Mouse (Mus musculus) heart, embryonic 12.5 days (tissue): ENCODE measurements around the gene Ascl4. TPM values are rescaled to one million over a fixed set of nuclear protein-coding genes. Genes with fewer than 3 reads are reported as not detected.

Experiments
- ATAC-seq: fragments of 200-750 bp; cut with Nextera tagmentation; 2 replicates; pipeline ENCODE4 v1.8.0; 2017; ENCODE audit warnings: moderate TSS enrichment, moderate library complexity; ENCODE audit not compliant: insufficient number of reproducible peaks, low FRiP score
- H3K27ac ChIP-seq: fragments of 300-500 bp; sonication (generic); 2 replicates; pipeline ENCODE4 v1.5.1; 2016; ENCODE audit warnings: mild to moderate bottlenecking, moderate library complexity; ENCODE audit not compliant: poor library complexity, severe bottlenecking
- H3K27me3 ChIP-seq: fragments of 300-500 bp; sonication (generic); replicated peaks from 2 replicates; pipeline ENCODE4 v1.6.1; 2016; ENCODE audit warnings: mild to moderate bottlenecking, moderate library complexity
- H3K36me3 ChIP-seq: fragments of 300-500 bp; sonication (generic); 2 replicates; pipeline ENCODE4 v1.6.1; 2016; ENCODE audit warnings: mild to moderate bottlenecking, moderate library complexity
- H3K4me1 ChIP-seq: fragments of 300-500 bp; sonication (generic); replicated peaks from 2 replicates; pipeline ENCODE4 v1.6.1; 2016; ENCODE audit warnings: mild to moderate bottlenecking
- H3K4me2 ChIP-seq: fragments of 300-500 bp; sonication (generic); 2 replicates; pipeline ENCODE4 v1.6.1; 2016; ENCODE audit warnings: mild to moderate bottlenecking, moderate library complexity
- H3K4me3 ChIP-seq: fragments of 300-500 bp; sonication (generic); 2 replicates; pipeline ENCODE4 v1.5.1; 2016; ENCODE audit warnings: mild to moderate bottlenecking
- H3K9ac ChIP-seq: fragments of 300-500 bp; sonication (generic); 2 replicates; pipeline ENCODE4 v1.6.1; 2016; ENCODE audit warnings: mild to moderate bottlenecking, moderate library complexity
- H3K9me3 ChIP-seq: fragments of 300-500 bp; sonication (generic); replicated peaks from 2 replicates; pipeline ENCODE4 v1.6.1; 2016; ENCODE audit warnings: mild to moderate bottlenecking, moderate library complexity
- WGBS: fragments of 180-500 bp; shearing (Covaris S2); methylation state at CpG from one replicate; pipeline ENCODE4 v1.1.7; 2016; 5-methylcytosine and 5-hydroxymethylcytosine counted together
- polyA plus RNA-seq: library from polyadenylated mRNA; unstranded; fragments of >200 nt; fragmentation: Nextera tagmentation; extraction: Ambion mirVana; gene quantifications from 2 replicates; pipeline ENCODE4 v1.2.1, GENCODE M21; 2016

The Ascl4 gene
- polyA plus RNA-seq, 1 experiment from 2014 or later = not detected

DNA sequence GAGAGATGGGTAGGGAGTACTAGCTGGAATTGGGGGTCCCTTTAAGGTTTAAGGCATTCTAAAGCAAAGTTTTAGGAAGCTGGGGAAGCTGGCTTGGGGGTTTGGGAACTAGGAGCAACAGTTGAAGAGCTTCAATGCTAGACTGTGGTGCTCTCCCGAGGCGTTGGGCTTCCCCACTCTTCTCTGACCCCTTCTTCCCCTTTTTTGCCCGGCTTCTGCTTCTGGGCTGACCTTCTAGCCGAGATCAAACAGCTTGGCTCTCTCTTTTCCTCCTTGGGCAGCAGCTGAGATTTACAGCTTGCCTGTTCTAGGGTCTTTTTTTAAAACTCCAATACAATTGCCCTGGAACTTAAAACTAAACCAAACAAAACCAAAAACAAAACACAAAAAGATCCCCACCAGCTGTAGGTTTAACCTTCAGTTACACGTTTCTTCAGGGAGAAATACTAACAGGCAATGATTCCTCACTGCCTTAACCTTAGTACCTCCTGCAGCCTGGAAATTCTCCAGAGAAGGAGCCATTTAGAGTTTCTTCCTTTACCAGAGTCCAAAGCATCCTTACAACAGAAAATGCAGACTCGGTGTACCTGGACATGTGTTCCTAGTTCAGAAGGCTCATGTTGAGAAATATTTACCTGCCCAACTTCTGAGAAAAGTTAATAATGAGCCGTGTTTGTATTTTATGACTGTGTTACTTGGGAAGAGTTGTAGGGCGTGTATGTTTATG lies 42.6 kb downstream of the Ascl4 start:
- Histone ChIP-seq H3K27me3 (0 out of 2 replicates have a peak, but pooled peaks cover 10% of the 10 kb centered on the region), H3K36me3 (no peaks in the 10 kb centered on the region), H3K9me3 (peaks cover 4% of the 10 kb centered on the region; the same call in 1 of the 2 replicates), H3K4me2 (no peak overlapping the region), H3K9ac (no peak overlapping the region), H3K27ac (no peak overlapping the region), H3K4me3 (no peak overlapping the region), H3K4me1 (no peaks in the 10 kb centered on the region)
- 54% methylated on average over 8 of the region's 8 CpGs for WGBS
- ATAC-seq = no peak

DNA sequence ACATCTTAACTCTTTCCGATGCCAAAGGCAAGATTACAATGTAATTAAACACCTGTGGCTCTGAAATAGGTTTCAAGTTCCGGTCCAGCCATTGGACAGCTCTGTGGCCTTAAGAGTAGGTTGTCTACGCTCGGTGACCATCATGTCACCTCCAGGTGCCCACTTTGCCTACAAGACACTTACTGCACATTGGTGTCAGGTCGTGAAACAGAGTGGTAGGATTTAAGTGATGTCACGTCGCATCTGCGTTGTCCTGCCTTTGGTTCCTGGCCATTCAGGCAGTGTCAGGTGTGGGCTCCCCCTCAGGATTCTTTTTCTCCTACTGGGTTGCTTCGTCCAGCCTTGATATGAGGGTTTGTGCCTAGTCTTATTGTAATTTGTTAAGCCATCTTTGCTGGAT lies 44.3 kb downstream of the Ascl4 start:
- Histone ChIP-seq H3K4me2 (no peak overlapping the region), H3K36me3 (no peaks in the 10 kb centered on the region), H3K4me1 (no peaks in the 10 kb centered on the region), H3K27ac (no peak overlapping the region), H3K4me3 (no peak overlapping the region), H3K9ac (no peak overlapping the region), H3K9me3 (peaks cover 4% of the 10 kb centered on the region; the same call in 1 of the 2 replicates), H3K27me3 (0 out of 2 replicates have a peak, but pooled peaks cover 6% of the 10 kb centered on the region)
- no peak for ATAC-seq
- WGBS = 73% methylated on average over 9 of the region's 9 CpGs

- H3K4me3 ChIP-seq = no peak overlapping the region
- ATAC-seq = no peak; the same call in 1 of the 2 replicates
- H3K4me2 ChIP-seq = no peak overlapping the region
- H3K4me1 ChIP-seq = no peaks in the 10 kb centered on the region
- peaks cover 4% of the 10 kb centered on the region; the same call in 1 of the 2 replicates for H3K9me3 ChIP-seq
- no peaks in the 10 kb centered on the region for H3K36me3 ChIP-seq
- 72% methylated on average over 4 of the region's 4 CpGs for WGBS
- H3K9ac ChIP-seq = no peak overlapping the region
- H3K27ac ChIP-seq = no peak overlapping the region
- H3K27me3 ChIP-seq = 0 out of 2 replicates have a peak, but pooled peaks cover 6% of the 10 kb centered on the region
These were observed 45.4 kb downstream of the Ascl4 start for GRCm38 (mm10) chr10:85972915-85973314.

- no peak overlapping the region for H3K9ac ChIP-seq
- H3K4me1 ChIP-seq = no peaks in the 10 kb centered on the region
- no peak overlapping the region for H3K4me2 ChIP-seq
- H3K4me3 ChIP-seq = no peak overlapping the region
- no peaks in the 10 kb centered on the region for H3K9me3 ChIP-seq
- no peaks in the 10 kb centered on the region for H3K27me3 ChIP-seq
- no peak overlapping the region for H3K27ac ChIP-seq
- no peaks in the 10 kb centered on the region for H3K36me3 ChIP-seq
- 67% methylated on average over 6 of the region's 6 CpGs for WGBS
- ATAC-seq = no peak
These were observed 62.1 kb downstream of the Ascl4 start for GRCm38 (mm10) chr10:85989412-85990115.

GRCm38 (mm10) chr10:85992412-85992811 lies 64.9 kb downstream of the Ascl4 start:
- WGBS = 81% methylated on average over 4 of the region's 4 CpGs
- Histone ChIP-seq H3K4me2 (no peak overlapping the region), H3K27ac (no peak overlapping the region), H3K9ac (no peak overlapping the region), H3K9me3 (no peaks in the 10 kb centered on the region), H3K4me3 (no peak overlapping the region), H3K4me1 (0 out of 2 replicates have a peak, but pooled peaks cover 4% of the 10 kb centered on the region), H3K36me3 (no peaks in the 10 kb centered on the region), H3K27me3 (no peaks in the 10 kb centered on the region)
- no peak for ATAC-seq

- H3K9me3 ChIP-seq = no peaks in the 10 kb centered on the region; the same call in 1 of the 2 replicates
- no peak for ATAC-seq
- no peak overlapping the region for H3K4me2 ChIP-seq
- H3K9ac ChIP-seq = no peak overlapping the region
- 85% methylated on average over 9 of the region's 9 CpGs for WGBS
- H3K27ac ChIP-seq = no peak overlapping the region
- no peaks in the 10 kb centered on the region for H3K36me3 ChIP-seq
- H3K4me3 ChIP-seq = no peak overlapping the region
- no peaks in the 10 kb centered on the region for H3K27me3 ChIP-seq
- H3K4me1 ChIP-seq = 0 out of 2 replicates have a peak, but pooled peaks cover 4% of the 10 kb centered on the region
These were observed 66.4 kb downstream of the Ascl4 start for GRCm38 (mm10) chr10:85993836-85994235.

GRCm38 (mm10) chr10:85994543-85995104 lies 67.1 kb downstream of the Ascl4 start:
- H3K4me2 ChIP-seq = no peak overlapping the region
- 67% methylated on average over 5 of the region's 5 CpGs for WGBS

More at GRCm38 (mm10) chr10:85994543-85995104, 67.1 kb downstream of the Ascl4 start:
- ATAC-seq = no peak
- Histone ChIP-seq H3K27ac (no peak overlapping the region), H3K9ac (no peak overlapping the region), H3K4me1 (0 out of 2 replicates have a peak, but pooled peaks cover 4% of the 10 kb centered on the region), H3K27me3 (no peaks in the 10 kb centered on the region), H3K36me3 (no peaks in the 10 kb centered on the region), H3K4me3 (no peak overlapping the region), H3K9me3 (no peaks in the 10 kb centered on the region; the same call in 1 of the 2 replicates)

Other genes starting within 250 kb of the Ascl4 start
- gene Pwp1, start 98.2 kb upstream of the Ascl4 start, polyA plus RNA-seq = 45.9 and 48.1 TPM in 2 replicates
- gene Prdm4, start 10.5 kb upstream of the Ascl4 start, polyA plus RNA-seq = 17.2 and 18.6 TPM in 2 replicates
- 122 and 124 TPM in 2 replicates for gene Rtcb, start 30.1 kb downstream of the Ascl4 start, polyA plus RNA-seq
- gene Bpifc, start 84.2 kb downstream of the Ascl4 start, polyA plus RNA-seq = not detected in 2 replicates
- 23.5 and 25.7 TPM in 2 replicates for gene Fbxo7, start 94.3 kb downstream of the Ascl4 start, polyA plus RNA-seq